Mouse (Mus musculus) v-Abl transformed pro-B cells (cell line): ENCODE measurements at regions not wholly inside any gene's neighbourhood (a gene's known extent, or its start where the extent isn't known, plus 50 kb on each side); places are given as distances from the start of the nearest gene placed in this dataset.

ENCODE experiments used
- in situ Hi-C, 2 experiments: fragments of 400-800 bp; cut with MboI; formaldehyde crosslinking; loops; one replicate each; pipeline ENCODE4 v1.15.1; 2025; ENCODE audit not compliant: unreplicated experiment in 2 of 2

GRCm38 (mm10) chr11:17733075-17733474 lies 220.6 kb downstream of the Etaa1 start:
- in situ Hi-C loops = no loop called here

- in situ Hi-C loops = no loop called here
Observed at GRCm38 (mm10) chr11:17734519-17734918, 219.2 kb downstream of the Etaa1 start.

GRCm38 (mm10) chr11:17738879-17739278 lies 214.8 kb downstream of the Etaa1 start:
- in situ Hi-C loops = no loop called here

- in situ Hi-C loops = no loop called here
Observed at GRCm38 (mm10) chr11:17743821-17744220, 209.9 kb downstream of the Etaa1 start.

DNA sequence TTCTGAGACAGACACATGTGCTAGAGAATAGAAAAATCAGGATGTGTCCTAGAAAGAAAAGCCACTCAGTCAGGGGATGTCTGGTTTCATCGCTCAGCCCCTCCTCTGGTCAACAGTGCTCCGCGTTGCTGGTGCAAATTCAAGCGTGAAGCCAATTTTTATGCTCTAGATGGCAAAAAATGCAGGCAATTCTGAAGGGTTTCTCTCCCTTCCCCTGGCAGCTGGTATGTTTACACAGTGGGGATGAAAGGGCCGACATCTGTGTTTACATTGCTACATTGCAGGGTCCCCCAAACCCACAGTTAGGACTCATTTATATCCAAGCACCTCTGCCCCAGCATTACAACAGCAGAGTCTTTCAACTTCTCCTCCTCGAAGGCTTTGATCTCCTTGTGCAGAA lies 203.3 kb downstream of the Etaa1 start:
- in situ Hi-C loops = no loop called here

GRCm38 (mm10) chr11:17759224-17759623 lies 194.5 kb downstream of the Etaa1 start:
- in situ Hi-C loops = no loop called here

- in situ Hi-C loops = no loop called here
Observed at GRCm38 (mm10) chr11:17763411-17763810, 190.3 kb downstream of the Etaa1 start.

DNA sequence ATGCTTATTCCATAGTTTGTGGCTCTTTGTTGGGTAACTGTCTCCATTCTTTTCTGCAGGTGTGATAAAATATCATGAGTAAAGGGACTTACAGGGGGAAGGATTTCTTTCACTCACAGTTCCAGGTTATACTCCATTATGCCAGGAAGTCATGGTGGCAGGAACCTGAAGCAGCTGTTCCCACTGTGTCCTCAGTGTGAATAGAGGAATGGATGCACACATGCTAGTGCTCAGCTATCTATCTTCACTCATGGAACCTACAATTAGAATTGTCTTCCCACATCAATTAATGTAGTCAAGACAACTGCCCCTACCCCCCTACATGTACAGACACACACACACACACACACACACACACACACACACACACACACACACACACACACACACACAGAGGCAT lies 189.5 kb downstream of the Etaa1 start:
- in situ Hi-C loops = no loop called here

DNA sequence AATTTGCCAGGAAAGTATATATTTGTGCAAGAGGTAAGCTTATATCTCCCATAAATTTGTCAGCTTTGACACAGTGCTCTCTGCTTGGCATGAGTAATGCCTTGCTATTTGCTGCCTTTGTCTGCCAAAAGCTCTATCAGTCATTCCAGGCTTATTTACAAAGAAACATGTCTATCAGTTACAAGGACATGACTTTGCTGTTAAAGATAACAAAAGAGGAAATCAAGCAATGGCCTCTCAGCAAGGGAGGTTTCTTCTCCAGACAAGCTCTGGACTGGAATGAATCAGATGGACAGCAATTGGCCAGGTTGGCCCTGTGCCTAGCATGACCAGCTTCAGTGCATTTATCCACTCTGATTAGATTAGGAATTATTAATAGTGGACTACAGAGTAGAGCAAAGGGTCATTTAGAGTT lies 185.3 kb downstream of the Etaa1 start:
- in situ Hi-C loops = no loop called here

GRCm38 (mm10) chr11:17768837-17769466 lies 184.7 kb downstream of the Etaa1 start:
- in situ Hi-C loops = no loop called here

DNA sequence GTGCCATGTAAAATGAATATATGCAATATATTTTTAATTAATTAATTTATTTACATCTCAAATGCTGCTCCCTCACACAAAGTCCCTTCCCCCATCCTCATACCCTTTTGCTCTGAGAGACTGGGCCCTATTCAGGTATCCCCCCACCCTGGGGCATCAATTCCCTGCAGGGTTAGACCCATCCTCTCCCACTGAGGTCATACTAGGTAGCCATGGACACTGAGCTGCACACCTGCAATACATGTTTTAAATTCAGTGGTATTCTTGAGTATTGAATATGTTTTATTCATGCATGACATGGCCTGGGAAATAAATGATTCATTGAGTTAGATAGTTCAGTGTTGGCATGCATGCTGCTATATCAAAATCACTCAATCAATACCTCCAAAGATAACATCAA lies 156.0 kb downstream of the Etaa1 start:
- in situ Hi-C loops = no loop called here

GRCm38 (mm10) chr11:17807851-17808250 lies 145.8 kb downstream of the Etaa1 start:
- in situ Hi-C loops = no loop called here

- in situ Hi-C loops = no loop called here
Observed at GRCm38 (mm10) chr11:17811829-17812559, 141.7 kb downstream of the Etaa1 start.

GRCm38 (mm10) chr11:17842642-17843041 lies 111.0 kb downstream of the Etaa1 start:
- in situ Hi-C loops = no loop called here

DNA sequence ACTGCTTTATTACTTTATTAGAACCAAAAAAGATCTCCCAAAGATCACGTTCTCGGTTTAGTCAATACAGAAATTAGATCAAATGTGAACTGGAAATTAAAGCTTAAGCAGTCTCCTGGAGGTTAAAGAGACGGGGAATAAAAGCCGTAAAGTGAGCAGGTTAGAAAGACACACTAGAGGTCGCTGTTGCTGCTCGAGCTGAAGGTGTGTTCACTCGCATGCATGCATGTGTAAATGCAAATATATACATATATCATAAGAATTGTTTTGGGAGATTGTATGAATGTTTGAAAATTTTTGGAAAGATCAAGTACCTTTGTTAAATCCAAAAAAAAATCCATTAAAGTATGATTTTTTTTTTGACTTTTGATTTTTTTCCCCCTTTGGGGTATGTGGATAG lies 101.3 kb downstream of the Etaa1 start:
- in situ Hi-C loops = loop anchor here (10.0 to 25.0 kb wide), 2 partner anchors 1902 to 1910 kb away; no protein-coding TSS in a partner anchor

DNA sequence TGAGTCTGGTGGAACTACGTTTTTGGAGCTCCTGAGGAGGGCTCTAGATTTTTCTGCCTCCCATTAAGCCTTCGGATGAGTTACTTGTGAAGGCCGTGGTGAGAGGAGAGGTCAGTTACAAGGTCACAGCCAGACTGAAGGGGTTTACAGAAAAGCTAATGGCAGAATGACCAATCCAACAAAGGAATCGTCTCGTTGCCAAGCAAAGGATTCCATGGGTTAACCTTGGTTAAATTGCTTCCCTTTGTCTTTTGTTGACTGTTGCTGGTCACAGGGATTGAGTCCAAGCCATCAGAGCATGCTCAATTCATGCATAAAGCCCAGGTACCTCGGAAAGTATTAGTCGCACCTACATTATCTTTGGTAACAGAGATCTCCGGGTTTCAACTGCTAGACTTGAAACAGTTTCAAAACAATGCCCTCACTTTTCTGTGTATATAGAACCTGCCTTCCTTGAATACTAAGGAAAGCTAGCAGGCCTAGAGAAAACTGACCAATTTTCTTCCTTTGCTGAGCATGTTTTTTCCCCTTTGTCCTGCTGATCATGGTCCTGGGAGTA lies 100.3 kb downstream of the Etaa1 start:
- in situ Hi-C loops = loop anchor here (10.0 to 25.0 kb wide), 2 partner anchors 1901 to 1909 kb away; no protein-coding TSS in a partner anchor

DNA sequence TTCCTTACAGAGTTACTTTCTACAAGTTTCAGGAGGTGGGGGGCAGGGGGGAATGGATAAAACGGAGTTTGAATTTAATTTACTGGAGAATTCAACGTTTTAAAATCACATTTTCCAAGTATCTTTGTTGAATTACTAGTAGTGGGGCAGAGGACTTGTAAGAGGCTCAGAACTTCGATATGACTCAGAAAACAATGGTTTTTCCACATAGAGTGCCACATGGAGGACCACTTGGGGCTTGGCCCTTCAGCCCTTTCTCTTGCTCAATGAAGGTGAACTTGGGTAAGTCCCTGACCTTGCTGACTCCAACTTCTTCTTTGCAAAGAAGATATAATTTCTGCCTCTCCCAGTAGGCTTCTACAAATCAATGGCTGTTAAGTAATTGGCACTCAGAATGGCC lies 99.8 kb downstream of the Etaa1 start:
- in situ Hi-C loops = loop anchor here (10.0 to 25.0 kb wide), 2 partner anchors 1901 to 1908 kb away; no protein-coding TSS in a partner anchor

DNA sequence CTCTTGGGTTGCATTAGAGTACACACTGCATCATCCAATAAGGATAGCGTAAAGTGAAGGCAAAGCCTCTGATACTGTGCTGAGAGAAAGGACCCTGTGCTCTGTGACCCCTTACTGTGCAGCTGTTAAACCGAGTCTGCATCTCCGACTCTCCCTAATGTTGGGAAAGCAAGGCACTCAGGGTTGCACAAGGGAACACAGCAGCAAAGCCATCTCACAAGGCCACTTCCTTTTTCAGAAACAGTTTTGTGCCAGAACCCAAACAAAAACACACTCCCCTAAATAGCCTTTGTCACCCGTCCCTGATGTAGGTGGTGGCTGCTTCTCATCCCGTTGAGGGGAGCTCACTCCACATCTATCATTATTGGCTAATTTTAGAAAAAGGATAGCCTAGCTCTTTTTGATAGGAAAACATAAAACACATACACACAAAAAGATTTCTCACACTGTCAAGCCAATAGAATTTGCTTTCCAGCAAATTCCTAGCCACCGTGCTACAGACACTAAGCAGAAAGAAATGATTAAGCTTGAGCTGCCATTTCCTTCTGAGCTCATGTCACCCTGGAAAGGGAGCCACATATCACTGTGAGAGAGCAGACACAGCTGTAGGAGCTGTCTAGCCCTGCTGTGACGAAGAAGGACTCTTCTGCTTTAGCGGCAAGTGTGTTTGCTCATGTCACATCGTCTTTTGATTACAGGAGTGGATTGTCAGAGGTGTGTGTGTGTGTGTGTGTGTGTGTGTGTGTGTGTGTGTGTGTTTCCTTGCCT lies 94.1 kb downstream of the Etaa1 start:
- in situ Hi-C loops = loop anchor here (10.0 to 25.0 kb wide), 2 partner anchors 1895 to 1903 kb away; no protein-coding TSS in a partner anchor

DNA sequence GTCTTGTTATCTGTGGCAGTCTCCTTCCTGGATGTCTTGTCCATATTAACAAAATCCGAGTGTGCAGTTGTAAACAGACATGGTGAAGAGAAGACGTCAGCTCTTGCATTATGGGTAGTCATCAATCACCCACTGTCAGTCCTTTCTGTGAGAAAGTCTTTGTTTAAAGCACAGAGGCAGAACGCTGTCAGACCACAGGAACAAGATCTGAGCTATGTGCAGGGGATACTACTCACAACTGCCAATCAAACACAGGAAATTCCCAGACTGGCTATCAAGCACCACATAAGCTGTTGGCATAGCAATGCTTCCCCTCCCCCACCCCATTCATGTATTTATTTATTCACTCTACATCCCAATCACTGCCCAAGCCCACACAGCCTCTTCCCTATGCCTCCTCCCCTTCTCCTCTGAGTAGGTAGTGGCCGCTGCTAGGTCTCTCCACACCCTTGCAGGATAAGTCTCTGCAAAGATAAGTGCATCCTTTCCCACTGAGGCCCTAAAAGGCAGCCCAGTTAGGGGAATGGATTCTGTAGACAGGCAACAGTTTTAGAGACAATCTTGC lies 88.8 kb downstream of the Etaa1 start:
- in situ Hi-C loops = loop anchor here in 1 of 2 experiments (25.0 kb wide), 1 partner anchor 1897 kb away; no protein-coding TSS in a partner anchor

- in situ Hi-C loops = loop anchor here in 1 of 2 experiments (25.0 kb wide), 1 partner anchor 1892 kb away; no protein-coding TSS in a partner anchor
Observed at GRCm38 (mm10) chr11:17870690-17871089, 83.0 kb downstream of the Etaa1 start.
